20 mouse cellular contexts compared by ENCODE assay signal in genomic region chr16:58415500-58415899, GRCm38 (mm10). TPM values are rescaled to one million over a fixed set of nuclear protein-coding genes. Genes with fewer than 3 reads are reported as not detected.
DNase-seq lines count a peak whose midpoint lies in the region; ATAC-seq and TF ChIP-seq lines count a peak whose summit lies in the region.
"Had no signal": no experiment of that assay in that cellular context is flagged by ENCODE, and none has a peak within 500 bp of the region (broad histone marks: within the 10 kb centered on the region; RNA-seq: fewer than 3 reads in every experiment).

No protein-coding gene starts in this region.

- H3K4me2 ChIP-seq in forebrain, embryonic 11.5 days (ENCODE audit: low read depth, low read length, severe bottlenecking): no peak overlapping the region
- H3K4me2 ChIP-seq in forebrain, embryonic 16.5 days (ENCODE audit: low read length): no peak overlapping the region
- no peak overlapping the region for H3K4me2 ChIP-seq in heart, embryonic 14.5 days (ENCODE audit: low read length)
- H3K4me2 ChIP-seq in lung, embryonic 15.5 days: no peak overlapping the region
- H3K4me2 ChIP-seq in hindbrain, embryonic 14.5 days (replicated peaks): no peak overlapping the region
- H3K4me2 ChIP-seq: embryonic facial prominence, embryonic 12.5 days; limb, embryonic 13.5 days; neural tube, embryonic 12.5 days had no signal

- no peak for TF ChIP-seq POLR2A in lung, adult 2 months (IDR thresholded peaks at IDR 0.05; ENCODE audit: borderline replicate concordance, extremely low read depth, low read depth, low read length)

- H3K36me3 ChIP-seq in forebrain, embryonic 11.5 days (ENCODE audit: control insufficient read depth, insufficient read depth, low read length): no peaks in the 10 kb centered on the region
- no peaks in the 10 kb centered on the region for H3K36me3 ChIP-seq in forebrain, embryonic 16.5 days (ENCODE audit: control insufficient read depth, insufficient read depth)
- H3K36me3 ChIP-seq in heart, embryonic 14.5 days (ENCODE audit: control insufficient read depth, insufficient read depth, low read length): no peaks in the 10 kb centered on the region
- peaks cover 5% of the 10 kb centered on the region for H3K36me3 ChIP-seq in heart, embryonic 10.5 days
- H3K36me3 ChIP-seq in lung, embryonic 15.5 days: no peaks in the 10 kb centered on the region
- H3K36me3 ChIP-seq in hindbrain, embryonic 14.5 days (replicated peaks; ENCODE audit: control insufficient read depth, insufficient read depth): no peaks in the 10 kb centered on the region
- H3K36me3 ChIP-seq: embryonic facial prominence, embryonic 12.5 days; neural tube, embryonic 12.5 days had no signal

- no peak overlapping the region for H3K9ac ChIP-seq in forebrain, embryonic 11.5 days (ENCODE audit: low read length)
- H3K9ac ChIP-seq in forebrain, embryonic 16.5 days (replicated peaks; ENCODE audit: low read depth, low read length): no peak overlapping the region
- no peak overlapping the region for H3K9ac ChIP-seq in heart, embryonic 14.5 days (ENCODE audit: low read length)
- no peak overlapping the region for H3K9ac ChIP-seq in lung, embryonic 15.5 days
- no peak overlapping the region for H3K9ac ChIP-seq in hindbrain, embryonic 14.5 days
- H3K9ac ChIP-seq: embryonic facial prominence, embryonic 12.5 days; limb, embryonic 13.5 days; liver, embryonic 14.5 days; neural tube, embryonic 12.5 days had no signal

- no peak overlapping the region for H3K27ac ChIP-seq in forebrain, embryonic 11.5 days (ENCODE audit: low read depth, low read length)
- no peak overlapping the region for H3K27ac ChIP-seq in forebrain, embryonic 16.5 days (ENCODE audit: low read length)
- H3K27ac ChIP-seq in heart, embryonic 14.5 days (replicated peaks in 1 of 2; ENCODE audit: control insufficient read depth in 1 of 2, insufficient read depth in 1 of 2, low read depth in 2 of 2, low read length in 2 of 2): no peak overlapping the region
- no peak overlapping the region for H3K27ac ChIP-seq in heart, embryonic 10.5 days
- no peak overlapping the region for H3K27ac ChIP-seq in lung, embryonic 15.5 days
- no peak overlapping the region for H3K27ac ChIP-seq in hindbrain, embryonic 14.5 days
- H3K27ac ChIP-seq: embryonic facial prominence, embryonic 12.5 days; kidney, postnatal 0 days; limb, embryonic 13.5 days; liver, embryonic 14.5 days; neural tube, embryonic 12.5 days had no signal

- ATAC-seq in forebrain, embryonic 11.5 days (replicated peaks; ENCODE audit: low FRiP score): peak; percentile 45
- ATAC-seq in forebrain, embryonic 16.5 days: no peak
- 0 out of 2 replicates have a peak, but pooled peaks have one; percentile 43 for ATAC-seq in heart, embryonic 14.5 days (ENCODE audit: insufficient number of reproducible peaks, insufficient read depth, low FRiP score, low read depth)
- peak; percentile 46; the same call in 1 of the 2 replicates for ATAC-seq in lung, embryonic 15.5 days (ENCODE audit: borderline replicate concordance, extremely low read depth, low FRiP score, low TSS enrichment)
- ATAC-seq in hindbrain, embryonic 14.5 days (ENCODE audit: low FRiP score): peak; percentile 39; the same call in 1 of the 2 replicates
- ATAC-seq: CD4-positive, CD25-positive, alpha-beta regulatory T cell, adult 4 months; lung, postnatal 0 days; Patski had no signal

- H3K9me3 ChIP-seq in forebrain, embryonic 11.5 days (ENCODE audit: control insufficient read depth, low read length): no peaks in the 10 kb centered on the region
- no peaks in the 10 kb centered on the region for H3K9me3 ChIP-seq in forebrain, embryonic 16.5 days (ENCODE audit: control insufficient read depth, low read length)
- H3K9me3 ChIP-seq in heart, embryonic 14.5 days (ENCODE audit: control insufficient read depth, low read length): no peaks in the 10 kb centered on the region
- H3K9me3 ChIP-seq in heart, embryonic 10.5 days: no peaks in the 10 kb centered on the region
- no peaks in the 10 kb centered on the region for H3K9me3 ChIP-seq in lung, embryonic 15.5 days
- no peaks in the 10 kb centered on the region for H3K9me3 ChIP-seq in hindbrain, embryonic 14.5 days (ENCODE audit: control insufficient read depth, low read length)
- H3K9me3 ChIP-seq: embryonic facial prominence, embryonic 12.5 days; limb, embryonic 13.5 days; neural tube, embryonic 12.5 days had no signal

- WGBS in forebrain, embryonic 11.5 days: 96% methylated on average over 2 of the region's 2 CpGs
- WGBS in forebrain, embryonic 16.5 days: 98% methylated on average over 2 of the region's 2 CpGs
- 100% methylated on average over 2 of the region's 2 CpGs for WGBS in heart, embryonic 14.5 days
- WGBS in heart, embryonic 10.5 days: 95% methylated on average over 2 of the region's 2 CpGs
- 91% methylated on average over 2 of the region's 2 CpGs for WGBS in lung, embryonic 15.5 days
- 100% methylated on average over 2 of the region's 2 CpGs for WGBS in lung, adult 2 months
- WGBS in hindbrain, embryonic 14.5 days: 95% methylated on average over 2 of the region's 2 CpGs

- H3K27me3 ChIP-seq in forebrain, embryonic 11.5 days (ENCODE audit: control insufficient read depth, insufficient read depth, low read length): no peaks in the 10 kb centered on the region
- H3K27me3 ChIP-seq in forebrain, embryonic 16.5 days (replicated peaks; ENCODE audit: control insufficient read depth, insufficient read depth, low read length): no peaks in the 10 kb centered on the region
- H3K27me3 ChIP-seq in heart, embryonic 14.5 days (ENCODE audit: control insufficient read depth, insufficient read depth, low read length): no peaks in the 10 kb centered on the region
- no peaks in the 10 kb centered on the region for H3K27me3 ChIP-seq in heart, embryonic 10.5 days (ENCODE audit: insufficient read depth, poor library complexity, severe bottlenecking)
- no peaks in the 10 kb centered on the region for H3K27me3 ChIP-seq in lung, embryonic 15.5 days
- H3K27me3 ChIP-seq in hindbrain, embryonic 14.5 days (ENCODE audit: control insufficient read depth, insufficient read depth, low read length): no peaks in the 10 kb centered on the region
- H3K27me3 ChIP-seq: embryonic facial prominence, embryonic 12.5 days; limb, embryonic 13.5 days; neural tube, embryonic 12.5 days; Patski had no signal

- H3K4me3 ChIP-seq in forebrain, embryonic 11.5 days (ENCODE audit: low read depth, low read length): no peak overlapping the region
- no peak overlapping the region for H3K4me3 ChIP-seq in forebrain, embryonic 16.5 days (replicated peaks; ENCODE audit: low read length)
- H3K4me3 ChIP-seq in heart, embryonic 14.5 days (ENCODE audit: control insufficient read depth in 1 of 2, insufficient read depth in 1 of 2, low read depth in 1 of 2, low read length in 2 of 2): no peak overlapping the region
- no peak overlapping the region for H3K4me3 ChIP-seq in heart, embryonic 10.5 days
- H3K4me3 ChIP-seq in lung, embryonic 15.5 days: no peak overlapping the region
- H3K4me3 ChIP-seq in lung, adult 2 months (replicated peaks; ENCODE audit: extremely low read depth, low read depth, low read length): no peak overlapping the region
- H3K4me3 ChIP-seq in hindbrain, embryonic 14.5 days (replicated peaks; ENCODE audit: low read length): no peak overlapping the region
- H3K4me3 ChIP-seq: embryonic facial prominence, embryonic 12.5 days; limb, embryonic 13.5 days; neural tube, embryonic 12.5 days had no signal

- H3K4me1 ChIP-seq in forebrain, embryonic 11.5 days (replicated peaks; ENCODE audit: control insufficient read depth, insufficient read depth, low read length): no peaks in the 10 kb centered on the region
- no peaks in the 10 kb centered on the region for H3K4me1 ChIP-seq in forebrain, embryonic 16.5 days (replicated peaks; ENCODE audit: control insufficient read depth, insufficient read depth, low read length)
- peaks cover 12 to 41% of the 10 kb centered on the region in 2 experiments for H3K4me1 ChIP-seq in heart, embryonic 14.5 days (ENCODE audit: control insufficient read depth in 2 of 2, insufficient read depth in 2 of 2, low read length in 2 of 2)
- peaks cover 36% of the 10 kb centered on the region for H3K4me1 ChIP-seq in heart, embryonic 10.5 days
- H3K4me1 ChIP-seq in lung, embryonic 15.5 days: peaks cover 26% of the 10 kb centered on the region
- no peaks in the 10 kb centered on the region for H3K4me1 ChIP-seq in lung, adult 2 months (ENCODE audit: control insufficient read depth, insufficient read depth, low read length)
- peaks cover 6% of the 10 kb centered on the region for H3K4me1 ChIP-seq in hindbrain, embryonic 14.5 days (replicated peaks; ENCODE audit: control insufficient read depth, insufficient read depth, low read length)

- TF ChIP-seq CTCF in lung, adult 2 months (IDR thresholded peaks at IDR 0.05; ENCODE audit: insufficient read depth, low read length): no peak

- no peak for DNase-seq in forebrain, embryonic 11.5 days (ENCODE audit: low spot score)
- DNase-seq in heart, embryonic 10.5 days (ENCODE audit: low spot score): no peak
- no peak for DNase-seq in lung, adult 2 months
- DNase-seq in hindbrain, embryonic 14.5 days (ENCODE audit: low spot score): no peak
- DNase-seq: adrenal gland, postnatal 10 days; cerebellum, adult 9-11 months; gastrocnemius, postnatal 36 days; kidney, adult 11 months; thymus, postnatal 25 days had no signal

RNA-seq across cellular contexts. Expression of gene Dcbld2, which starts 7.3 kb away (rescaled TPM):
- 14.6 and 16.1 TPM in 2 replicates for polyA plus RNA-seq in forebrain, embryonic 11.5 days (2014; fragmentation: Nextera tagmentation; extraction: Ambion mirVana)
- polyA plus RNA-seq in forebrain, embryonic 16.5 days (2015; fragmentation: Nextera tagmentation; extraction: Ambion mirVana): 4.0 and 4.4 TPM in 2 replicates
- polyA plus RNA-seq in heart, embryonic 14.5 days (2014; fragmentation: Nextera tagmentation; extraction: Ambion mirVana): 21.1 and 23.7 TPM in 2 replicates
- 12.2 and 13.2 TPM in 2 replicates for polyA plus RNA-seq in heart, embryonic 10.5 days (2016; fragmentation: Nextera tagmentation; extraction: Ambion mirVana)
- 7.4 and 9.7 TPM in 2 replicates for polyA plus RNA-seq in lung, embryonic 15.5 days (2015; fragmentation: Nextera tagmentation; extraction: Ambion mirVana)
- polyA plus RNA-seq in lung, adult 2 months (2012; rRNA removed): 10.6 and 14.0 TPM in 2 replicates
- 8.5 and 8.7 TPM in 2 replicates for polyA plus RNA-seq in hindbrain, embryonic 14.5 days (2014; fragmentation: Nextera tagmentation; extraction: Ambion mirVana)
